Mouse (Mus musculus) frontal cortex, postnatal 10 days (tissue): ENCODE results near the gene Olfr1318.

Source experiments
- DNase-seq, 2 experiments: peaks; one replicate each; pipeline ENCODE4 v3.0.0; 2022; ENCODE audit warnings: low spot score in 2 of 2, mixed read lengths in 1 of 2

Olfr1318 gene

GRCm38 (mm10) chr2:112153898-112154297, at the start of gene Olfr1318:
Gene Olfr1318, plus strand, starts transcription at chr2:112154198.
- DNase-seq, result no peak

- no peak for DNase-seq
Observed at GRCm38 (mm10) chr2:112115340-112115739, 38.7 kb upstream of the Olfr1318 start, which contains the start of gene Olfr1315-ps1. Gene Olfr1315-ps1, minus strand, starts transcription at chr2:112115440.

GRCm38 (mm10) chr2:112134877-112135276, 19.1 kb upstream of the Olfr1318 start, which contains the start of gene Olfr1316:
Gene Olfr1316, minus strand, starts transcription at chr2:112134977.
- DNase-seq, result no peak

GRCm38 (mm10) chr2:112140029-112140428, 14.0 kb upstream of the Olfr1318 start, which contains the start of gene Olfr1317:
Gene Olfr1317, plus strand, starts transcription at chr2:112140329.
- no peak for DNase-seq

- DNase-seq, result peak in 1 of 2 experiments; percentile 25
Observed at GRCm38 (mm10) chr2:112196859-112197258, 42.9 kb downstream of the Olfr1318 start.

GRCm38 (mm10) chr2:112203056-112203455, 49.1 kb downstream of the Olfr1318 start:
- no peak for DNase-seq
